Mouse (Mus musculus) cerebellum, adult 18-20 months (tissue): ENCODE measurements around the gene Ssbp4.

Source experiments
- DNase-seq, 2 experiments: peaks; one replicate each; pipeline ENCODE4 v3.0.0; 2021

Gene Ssbp4

GRCm38 (mm10) chr8:70630532-70631381 lies 22.1 kb upstream of the Ssbp4 start:
- DNase-seq = peak in 1 of 2 experiments; percentile 22

GRCm38 (mm10) chr8:70629574-70630531 lies 21.2 kb upstream of the Ssbp4 start:
- DNase-seq = peak; percentile 82 to 96

- DNase-seq = no peak
Observed at GRCm38 (mm10) chr8:70628986-70629490, 20.4 kb upstream of the Ssbp4 start.

GRCm38 (mm10) chr8:70627041-70627440 lies 18.4 kb upstream of the Ssbp4 start:
- DNase-seq = no peak

- peak; percentile 37 to 48 for DNase-seq
Observed at GRCm38 (mm10) chr8:70625104-70625503, 16.4 kb upstream of the Ssbp4 start.

- DNase-seq = no peak
Observed at GRCm38 (mm10) chr8:70622220-70622619, 13.5 kb upstream of the Ssbp4 start.

GRCm38 (mm10) chr8:70618888-70619334 lies 10.2 kb upstream of the Ssbp4 start:
- no peak for DNase-seq

GRCm38 (mm10) chr8:70617985-70618384 lies 9.3 kb upstream of the Ssbp4 start:
- no peak for DNase-seq

GRCm38 (mm10) chr8:70616645-70617044 lies 8.0 kb upstream of the Ssbp4 start:
- DNase-seq = no peak

- no peak for DNase-seq
Observed at GRCm38 (mm10) chr8:70615894-70616293, 7.2 kb upstream of the Ssbp4 start, which contains the start of gene Lrrc25. TSS of gene Lrrc25 (plus strand) at chr8:70616155.

GRCm38 (mm10) chr8:70615281-70615680 lies 6.6 kb upstream of the Ssbp4 start:
- DNase-seq = no peak

- DNase-seq = no peak
Observed at GRCm38 (mm10) chr8:70614469-70614868, 5.8 kb upstream of the Ssbp4 start.

- DNase-seq = no peak
Observed at GRCm38 (mm10) chr8:70613763-70614162, 5.1 kb upstream of the Ssbp4 start.

- DNase-seq = peak; percentile 87 to 89
Observed at GRCm38 (mm10) chr8:70611849-70612248, 3.2 kb upstream of the Ssbp4 start.

GRCm38 (mm10) chr8:70610796-70611771 lies 2.4 kb upstream of the Ssbp4 start:
- peak; percentile 74 to 83 for DNase-seq

GRCm38 (mm10) chr8:70609849-70610795 lies 1.4 kb upstream of the Ssbp4 start:
- peak; percentile 45 to 55 for DNase-seq

GRCm38 (mm10) chr8:70609368-70609848 lies 736 bp upstream of the Ssbp4 start:
- peak in 1 of 2 experiments; percentile 49 for DNase-seq

- DNase-seq = peak in 1 of 2 experiments; percentile 78
Observed at GRCm38 (mm10) chr8:70607898-70608748, 549 bp downstream of the Ssbp4 start.

GRCm38 (mm10) chr8:70607603-70607897 lies 1.1 kb downstream of the Ssbp4 start:
- no peak for DNase-seq
